8 mouse cellular contexts compared by ENCODE assay signal in genomic region chr3:144202574-144203258, GRCm38 (mm10). TPM values are rescaled to one million over a fixed set of nuclear protein-coding genes. Genes with fewer than 3 reads are reported as not detected.
DNase-seq lines count a peak whose midpoint lies in the region; ATAC-seq and TF ChIP-seq lines count a peak whose summit lies in the region.

No protein-coding gene starts in this region.

- under 1% methylated on average over 14 of the region's 14 CpGs for WGBS in heart, embryonic 16.5 days
- 1% methylated on average over 14 of the region's 14 CpGs for WGBS in hindbrain, embryonic 16.5 days
- 2% methylated on average over 14 of the region's 14 CpGs for WGBS in midbrain, postnatal 0 days

- H3K4me2 ChIP-seq in heart, embryonic 16.5 days (ENCODE audit: low read depth, low read length), result peak overlapping the region; percentile 95
- peak overlapping the region; percentile 90 for H3K4me2 ChIP-seq in hindbrain, embryonic 16.5 days (ENCODE audit: low read length)
- H3K4me2 ChIP-seq in midbrain, postnatal 0 days (ENCODE audit: low read depth, low read length, poor library complexity, severe bottlenecking), result peak overlapping the region; percentile 97

- H3K36me3 ChIP-seq in heart, embryonic 16.5 days (ENCODE audit: control insufficient read depth, insufficient read depth), result peaks cover 3% of the 10 kb centered on the region; the same call in 1 of the 2 replicates
- no peaks in the 10 kb centered on the region for H3K36me3 ChIP-seq in hindbrain, embryonic 16.5 days (ENCODE audit: control insufficient read depth, insufficient read depth, low read length)
- no peaks in the 10 kb centered on the region for H3K36me3 ChIP-seq in midbrain, postnatal 0 days (ENCODE audit: insufficient read depth, low read length)

- in situ Hi-C loops in Patski (cut with MboI; ENCODE audit: low pct_unique_long_range_greater_than_20kb), result loop anchor here (5.0 to 25.0 kb wide), 7 partner anchors 185 to 1215 kb away; no protein-coding TSS in a partner anchor

- H3K4me3 ChIP-seq in heart, embryonic 16.5 days (ENCODE audit: low read length), result peak overlapping the region; percentile 67
- H3K4me3 ChIP-seq in hindbrain, embryonic 16.5 days (ENCODE audit: low read length), result peak overlapping the region; percentile 77
- peak overlapping the region; percentile 80 for H3K4me3 ChIP-seq in midbrain, postnatal 0 days (ENCODE audit: low read depth, low read length)

- intact Hi-C loops in heart, postnatal 10 days (cut with DNase I), result loop anchor here (5.0 to 10.0 kb wide), 2 partner anchors 290 to 512 kb away; no protein-coding TSS in a partner anchor
- intact Hi-C loops in gastrocnemius, postnatal 36 days (cut with DNase I), result loop anchor here (10.0 kb wide), 1 partner anchor 698 kb away; no protein-coding TSS in a partner anchor
- intact Hi-C loops in left cerebral cortex, postnatal 4 days (cut with DNase I), result loop anchor here (5.0 to 10.0 kb wide), 3 partner anchors 192 to 958 kb away; no protein-coding TSS in a partner anchor

- POLR2A ChIA-PET in Patski (lab: Charles Lee), result interaction anchor here (0.5 to 1.7 kb wide), 11 partner anchors 14 to 1333 kb away, joined by 3 to 7 read pairs (median 4); no protein-coding TSS in a partner anchor

- no peaks in the 10 kb centered on the region for H3K27me3 ChIP-seq in heart, embryonic 16.5 days (ENCODE audit: control insufficient read depth, insufficient read depth, low read length)
- no peaks in the 10 kb centered on the region for H3K27me3 ChIP-seq in Patski
- no peaks in the 10 kb centered on the region for H3K27me3 ChIP-seq in hindbrain, embryonic 16.5 days (replicated peaks; ENCODE audit: control insufficient read depth, insufficient read depth, low read length)
- no peaks in the 10 kb centered on the region for H3K27me3 ChIP-seq in midbrain, postnatal 0 days (ENCODE audit: insufficient read depth, low read length)

- peak overlapping the region; percentile 99 for H3K27ac ChIP-seq in heart, embryonic 16.5 days (ENCODE audit: low read length)
- H3K27ac ChIP-seq in hindbrain, embryonic 16.5 days (ENCODE audit: low read depth, low read length), result peak overlapping the region; percentile 86
- peak overlapping the region; percentile 68; the same call in 1 of the 2 replicates for H3K27ac ChIP-seq in midbrain, postnatal 0 days (ENCODE audit: low read depth, low read length)

- H3K9me3 ChIP-seq in heart, embryonic 16.5 days (replicated peaks; ENCODE audit: control insufficient read depth, low read length), result no peaks in the 10 kb centered on the region
- H3K9me3 ChIP-seq in hindbrain, embryonic 16.5 days (ENCODE audit: control insufficient read depth, low read length), result no peaks in the 10 kb centered on the region
- H3K9me3 ChIP-seq in midbrain, postnatal 0 days (ENCODE audit: low read length), result no peaks in the 10 kb centered on the region

- peaks cover 37% of the 10 kb centered on the region for H3K4me1 ChIP-seq in heart, embryonic 16.5 days (ENCODE audit: control insufficient read depth, insufficient read depth, low read length)
- peaks cover 21% of the 10 kb centered on the region for H3K4me1 ChIP-seq in hindbrain, embryonic 16.5 days (ENCODE audit: control insufficient read depth, insufficient read depth, low read depth, low read length)
- peaks cover 6% of the 10 kb centered on the region; the same call in 1 of the 2 replicates for H3K4me1 ChIP-seq in midbrain, postnatal 0 days (ENCODE audit: insufficient read depth, low read length)

- no peak for ATAC-seq in heart, embryonic 16.5 days (replicated peaks; ENCODE audit: extremely low read depth, insufficient read depth, low FRiP score)
- peak; percentile 5 for ATAC-seq in Patski
- no peak for ATAC-seq in hindbrain, embryonic 16.5 days
- ATAC-seq in midbrain, postnatal 0 days (ENCODE audit: low FRiP score), result no peak

- CTCF ChIA-PET in Patski (lab: Charles Lee), result interaction anchor here (1.0 to 1.5 kb wide), 6 partner anchors 8 to 692 kb away, joined by 3 to 4 read pairs (median 3); no protein-coding TSS in a partner anchor

- DNase-seq in heart, postnatal 10 days, result no peak
- DNase-seq in Patski (ENCODE audit: low read depth, low spot score), result no peak
- DNase-seq in midbrain, postnatal 0 days (ENCODE audit: low spot score), result no peak
- no peak for DNase-seq in right cerebral cortex, postnatal 36 days (ENCODE audit: low spot score in 2 of 2)
- no peak for DNase-seq in gastrocnemius, postnatal 36 days
- DNase-seq in left cerebral cortex, postnatal 4 days, result no peak

- no peak for TF ChIP-seq CTCF in Patski (IDR thresholded peaks at IDR 0.05)
- TF ChIP-seq CTCF in midbrain, postnatal 0 days (IDR thresholded peaks at IDR 0.05), result no peak

- peak overlapping the region; percentile 93 for H3K9ac ChIP-seq in heart, embryonic 16.5 days (ENCODE audit: low read length)
- H3K9ac ChIP-seq in hindbrain, embryonic 16.5 days (ENCODE audit: low read depth, low read length), result peak overlapping the region; percentile 63
- H3K9ac ChIP-seq in midbrain, postnatal 0 days (replicated peaks; ENCODE audit: low read length, poor library complexity, severe bottlenecking), result peak overlapping the region; percentile 87

RNA-seq across cellular contexts. Expression of gene Lmo4, which starts 2.3 kb away (rescaled TPM):
- polyA plus RNA-seq in heart, embryonic 16.5 days (2015; fragmentation: Nextera tagmentation; extraction: Ambion mirVana), result 45.3 and 46.8 TPM in 2 replicates
- total RNA-seq in heart, postnatal 10 days (2021), result 10 to 100 TPM; 39.1 to 40.2 TPM
- polyA plus RNA-seq in Patski (2021), result 219 TPM
- polyA plus RNA-seq in hindbrain, embryonic 16.5 days (2015; fragmentation: Nextera tagmentation; extraction: Ambion mirVana), result 132 and 159 TPM in 2 replicates
- total RNA-seq in midbrain, postnatal 0 days (2014; rRNA removed), result 113 and 139 TPM in 2 replicates
- 75.2 and 77.9 TPM in 2 replicates for polyA plus RNA-seq in midbrain, postnatal 0 days (2015; fragmentation: Nextera tagmentation; extraction: Ambion mirVana)
- total RNA-seq in gastrocnemius, postnatal 36 days (2021), result 10 to 100 TPM; 17.5 to 18.5 TPM
- 100 to 1,000 TPM; 268 to 293 TPM for total RNA-seq in left cerebral cortex, postnatal 4 days (2021)
